Mouse (Mus musculus) heart, embryonic 11.5 days (tissue): ENCODE measurements around the gene Rad51d. TPM values are rescaled to one million over a fixed set of nuclear protein-coding genes. Genes with fewer than 3 reads are reported as not detected.
A peak's percentile ranks its signal among the peaks of the same experiment; 100 is the strongest.
"Not testable (repeated sequence)": the region's sequence is repeated elsewhere in the genome, so short reads cannot be mapped to it uniquely, and the experiment has no call there.

Experiments
- ATAC-seq: fragments of 200-750 bp; cut with Nextera tagmentation; replicated peaks from 2 replicates; pipeline ENCODE4 v1.8.0; 2017; ENCODE audit warnings: moderate library complexity; ENCODE audit not compliant: insufficient number of reproducible peaks, low FRiP score, low TSS enrichment
- H3K27ac ChIP-seq: fragments of 300-500 bp; sonication (generic); 2 replicates; pipeline ENCODE4 v1.5.1; 2014; ENCODE audit warnings: mild to moderate bottlenecking, low read depth, low read length
- H3K27me3 ChIP-seq: fragments of 300-500 bp; sonication (generic); 2 replicates; pipeline ENCODE4 v1.6.1; 2014; ENCODE audit warnings: mild to moderate bottlenecking, low read length, mixed read lengths; ENCODE audit not compliant: control insufficient read depth, insufficient read depth
- H3K36me3 ChIP-seq: fragments of 300-500 bp; sonication (generic); 2 replicates; pipeline ENCODE4 v1.6.1; 2014; ENCODE audit warnings: mild to moderate bottlenecking, low read length, moderate library complexity, mixed read lengths; ENCODE audit not compliant: control insufficient read depth, insufficient read depth
- H3K4me1 ChIP-seq: fragments of 300-500 bp; sonication (generic); 2 replicates; pipeline ENCODE4 v1.6.1; 2014; ENCODE audit warnings: low read length; ENCODE audit not compliant: control insufficient read depth, insufficient read depth
- H3K4me2 ChIP-seq: fragments of 300-500 bp; sonication (generic); 2 replicates; pipeline ENCODE4 v1.6.1; 2014; ENCODE audit warnings: mild to moderate bottlenecking, moderate library complexity
- H3K4me3 ChIP-seq: fragments of 300-500 bp; sonication (generic); 2 replicates; pipeline ENCODE4 v1.5.1; 2014; ENCODE audit warnings: low read depth, low read length
- H3K9ac ChIP-seq: fragments of 300-500 bp; sonication (generic); 2 replicates; pipeline ENCODE4 v1.6.1; 2014; ENCODE audit warnings: mild to moderate bottlenecking, low read depth, low read length, moderate library complexity
- H3K9me3 ChIP-seq: fragments of 300-500 bp; sonication (generic); replicated peaks from 2 replicates; pipeline ENCODE4 v1.6.1; 2016; ENCODE audit warnings: low read length; ENCODE audit not compliant: control insufficient read depth
- WGBS: fragments of 180-500 bp; shearing (Covaris S2); extraction: QIAGEN DNeasy Blood & Tissue Kit; methylation state at CpG from one replicate; pipeline ENCODE4 v1.1.7; 2014; ENCODE audit not compliant: insufficient replicate concordance; 5-methylcytosine and 5-hydroxymethylcytosine counted together
- polyA plus RNA-seq: library from polyadenylated mRNA; unstranded; fragments of >200 nt; fragmentation: Nextera tagmentation; extraction: Ambion mirVana; gene quantifications from 2 replicates; pipeline ENCODE4 v1.2.1, GENCODE M21; 2014

Rad51d gene
- polyA plus RNA-seq, 1 experiment from 2014 or later, result 15.3 TPM

DNA sequence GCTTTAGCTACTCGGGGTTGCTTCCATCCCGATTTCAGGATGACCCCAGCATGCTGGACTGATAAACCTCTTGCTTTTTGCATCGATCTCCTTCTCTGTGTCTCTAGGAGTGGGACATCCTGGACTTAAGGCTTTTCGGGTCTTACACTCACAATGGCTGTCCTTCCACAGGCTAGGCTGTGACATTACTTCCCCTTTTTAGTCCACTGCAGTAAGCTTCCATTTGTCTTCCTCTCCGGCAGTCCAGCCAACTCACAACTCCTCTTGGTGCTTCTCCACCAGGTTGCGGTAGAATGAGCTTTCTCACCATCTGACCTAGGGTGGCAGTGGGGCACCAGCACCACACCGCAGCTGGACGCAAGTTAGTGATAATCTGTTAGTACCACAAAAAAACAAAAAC, 56.5 kb downstream of the Rad51d start:
- Histone ChIP-seq H3K27ac (no peak overlapping the region), H3K27me3 (no peaks in the 10 kb centered on the region), H3K36me3 (no peaks in the 10 kb centered on the region), H3K4me1 (peaks cover 10% of the 10 kb centered on the region; the same call in 1 of the 2 replicates), H3K9ac (no peak overlapping the region), H3K4me2 (no peak overlapping the region), H3K4me3 (no peak overlapping the region), H3K9me3 (no peaks in the 10 kb centered on the region)
- WGBS, result 86% methylated on average over 8 of the region's 8 CpGs
- ATAC-seq, result no peak

DNA sequence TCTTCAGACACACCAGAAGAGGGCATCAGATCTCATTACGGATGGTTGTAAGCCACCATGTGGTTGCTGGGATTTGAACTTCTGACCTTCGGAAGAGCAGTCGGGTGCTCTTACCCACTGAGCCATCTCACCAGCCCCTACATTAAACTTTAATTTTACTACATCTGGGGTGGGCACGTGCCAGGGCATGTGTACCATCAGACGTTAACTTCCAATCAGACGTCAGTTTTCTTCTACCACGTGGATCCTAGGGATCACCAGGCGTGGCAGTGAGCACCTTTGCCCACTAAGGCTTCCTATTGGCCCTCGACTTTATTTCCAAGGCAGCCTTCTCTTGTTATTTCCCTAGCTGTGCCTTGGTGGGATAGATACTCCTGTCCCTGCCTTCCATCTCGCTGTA, 58.0 kb downstream of the Rad51d start:
- not testable (repeated sequence) for H3K9me3 ChIP-seq, H3K4me2 ChIP-seq, H3K27ac ChIP-seq, ATAC-seq, H3K27me3 ChIP-seq, H3K4me3 ChIP-seq, H3K36me3 ChIP-seq, H3K9ac ChIP-seq
- peaks cover 10% of the 10 kb centered on the region; the same call in 1 of the 2 replicates for H3K4me1 ChIP-seq
- WGBS, result 79% methylated on average over 10 of the region's 10 CpGs

GRCm38 (mm10) chr11:82831008-82831893, 59.2 kb downstream of the Rad51d start:
- Histone ChIP-seq H3K4me1 (peaks cover 10% of the 10 kb centered on the region; the same call in 1 of the 2 replicates), H3K36me3 (no peaks in the 10 kb centered on the region), H3K4me3 (no peak overlapping the region), H3K27ac (no peak overlapping the region), H3K9me3 (no peaks in the 10 kb centered on the region), H3K4me2 (peak overlapping the region; percentile 44), H3K9ac (no peak overlapping the region), H3K27me3 (no peaks in the 10 kb centered on the region)
- no peak for ATAC-seq
- WGBS, result 24% methylated on average over 10 of the region's 10 CpGs

DNA sequence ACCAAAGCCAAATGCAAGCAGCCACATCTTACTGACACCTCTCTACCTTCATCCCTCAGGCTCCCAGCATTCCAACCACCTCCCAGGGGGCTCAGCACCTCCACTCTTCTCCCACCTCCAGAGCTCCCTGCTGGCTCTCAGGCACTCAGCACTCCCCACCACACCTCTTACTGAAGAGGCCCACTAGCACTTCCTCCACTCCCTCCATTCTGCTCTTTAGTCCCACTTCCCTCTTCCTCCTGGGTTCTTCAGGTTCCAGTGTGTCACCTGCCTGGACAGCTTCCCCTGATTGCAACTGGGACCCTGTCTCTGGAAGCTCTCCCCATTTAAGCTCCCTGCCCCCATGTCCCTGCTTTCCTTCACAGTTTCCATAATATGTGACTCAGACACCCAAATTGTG, 63.6 kb downstream of the Rad51d start:
- Histone ChIP-seq H3K9ac (no peak overlapping the region), H3K36me3 (no peaks in the 10 kb centered on the region), H3K27ac (no peak overlapping the region), H3K4me1 (peaks cover 8% of the 10 kb centered on the region; the same call in 1 of the 2 replicates), H3K9me3 (no peaks in the 10 kb centered on the region), H3K4me3 (no peak overlapping the region), H3K4me2 (no peak overlapping the region), H3K27me3 (no peaks in the 10 kb centered on the region)
- ATAC-seq, result no peak

Other genes starting within 250 kb of the Rad51d start
- gene Cct6b, start 126.3 kb downstream of the Rad51d start, polyA plus RNA-seq, result 0.14 and 0.32 TPM in 2 replicates
- gene Zfp830, start 126.3 kb downstream of the Rad51d start, polyA plus RNA-seq, result 31.7 and 32.2 TPM in 2 replicates
- 24.2 and 31.1 TPM in 2 replicates for gene Lig3, start 109.5 kb downstream of the Rad51d start, polyA plus RNA-seq
- gene Rffl, start 19.4 kb downstream of the Rad51d start, polyA plus RNA-seq, result 6.4 and 7.4 TPM in 2 replicates
- gene Fndc8, start 1.5 kb upstream of the Rad51d start, polyA plus RNA-seq, result 0.10 TPM in 1 of 2 replicates, not detected in the other
- gene Nle1, start 17.8 kb upstream of the Rad51d start, polyA plus RNA-seq, result 16.7 and 22.9 TPM in 2 replicates
- gene Unc45b, start 19.9 kb upstream of the Rad51d start, polyA plus RNA-seq, result 174 and 220 TPM in 2 replicates
- gene Slfn5, start 60.7 kb upstream of the Rad51d start, polyA plus RNA-seq, result 0.68 and 1.4 TPM in 2 replicates
- 14.1 and 16.6 TPM in 2 replicates for gene Slfn9, start 101.2 kb upstream of the Rad51d start, polyA plus RNA-seq
- gene Slfn8, start 130.2 kb upstream of the Rad51d start, polyA plus RNA-seq, result 0.29 and 0.39 TPM in 2 replicates
- 2.4 and 2.7 TPM in 2 replicates for gene Slfn2, start 174.5 kb upstream of the Rad51d start, polyA plus RNA-seq
- gene Slfn1, start 226.2 kb upstream of the Rad51d start, polyA plus RNA-seq, result not detected in 2 replicates